8 mouse cellular contexts compared by ENCODE assay signal in the genomic region with DNA sequence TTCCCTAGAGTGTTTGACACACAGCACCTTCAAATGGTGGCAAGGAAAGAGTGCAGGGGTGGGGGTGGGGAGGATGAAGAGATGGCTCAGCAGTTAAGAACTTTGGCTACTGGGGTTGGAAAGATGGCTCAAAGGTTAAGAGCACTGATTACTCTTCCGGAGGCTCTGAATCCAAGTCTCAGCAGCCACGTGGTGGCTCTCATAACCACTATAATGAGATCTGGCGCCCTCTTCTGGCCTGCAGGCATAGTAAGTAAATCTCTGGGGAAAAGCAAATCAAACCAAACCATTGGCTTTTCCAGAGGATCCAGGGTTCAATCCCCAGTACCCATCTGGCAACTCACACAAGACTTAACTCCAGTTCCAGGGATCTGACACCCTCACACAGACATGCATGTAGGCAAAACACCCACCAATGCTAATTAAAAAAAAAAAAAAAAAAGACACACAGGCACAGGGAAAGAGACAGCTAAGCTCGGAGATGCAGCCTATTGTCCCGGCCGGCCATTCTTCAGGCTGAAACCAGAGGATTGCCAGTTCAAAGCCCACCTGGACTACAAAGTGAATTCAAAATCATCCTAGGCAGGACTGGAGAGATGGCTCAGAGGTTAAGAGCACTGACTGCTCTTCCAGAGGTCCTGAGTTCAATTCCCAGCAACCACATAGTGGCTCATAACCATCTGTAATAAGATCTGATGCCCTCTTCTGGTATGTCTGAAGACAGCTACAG. TPM values are rescaled to one million over a fixed set of nuclear protein-coding genes. Genes with fewer than 3 reads are reported as not detected.
DNase-seq lines count a peak whose midpoint lies in the region; ATAC-seq and TF ChIP-seq lines count a peak whose summit lies in the region.
"Had no signal": no experiment of that assay in that cellular context is flagged by ENCODE, and none has a peak within 500 bp of the region (broad histone marks: within the 10 kb centered on the region; RNA-seq: fewer than 3 reads in every experiment).

No protein-coding gene starts in this region.

- no peaks in the 10 kb centered on the region for H3K36me3 ChIP-seq in E14TG2a.4 (ENCODE audit: insufficient read depth, low read length)
- no peaks in the 10 kb centered on the region for H3K36me3 ChIP-seq in embryonic facial prominence, embryonic 14.5 days (ENCODE audit: control insufficient read depth, insufficient read depth, low read length)
- no peaks in the 10 kb centered on the region for H3K36me3 ChIP-seq in neural tube, embryonic 11.5 days (ENCODE audit: control insufficient read depth, insufficient read depth, low read length)
- H3K36me3 ChIP-seq: neural tube, embryonic 12.5 days had no signal

- H3K9me3 ChIP-seq in E14TG2a.4 (ENCODE audit: low read length), result no peaks in the 10 kb centered on the region
- H3K9me3 ChIP-seq in embryonic facial prominence, embryonic 14.5 days (ENCODE audit: control insufficient read depth, low read length), result no peaks in the 10 kb centered on the region
- H3K9me3 ChIP-seq in neural tube, embryonic 11.5 days (ENCODE audit: control insufficient read depth, low read length), result no peaks in the 10 kb centered on the region
- H3K9me3 ChIP-seq: neural tube, embryonic 12.5 days had no signal

- DNase-seq in layer of hippocampus, adult 2 months (ENCODE audit: low spot score in 2 of 2), result peak in 1 of 2 experiments; percentile 28
- no peak for DNase-seq in layer of hippocampus, adult 9-10 months (ENCODE audit: low spot score)
- DNase-seq in adipocyte (ENCODE audit: low spot score), result peak; percentile 77
- peak; percentile 68 for DNase-seq in embryonic facial prominence, embryonic 14.5 days (ENCODE audit: low spot score)
- peak; percentile 63 for DNase-seq in large intestine, adult 2 months (ENCODE audit: low read depth, low spot score)
- peak; percentile 69 for DNase-seq in neural tube, embryonic 11.5 days (ENCODE audit: low spot score)

- peak; percentile 75 for TF ChIP-seq CTCF in layer of hippocampus, adult 2 months (conservative IDR thresholded peaks at IDR 0.05)
- TF ChIP-seq CTCF in E14TG2a.4 (conservative IDR thresholded peaks at IDR 0.05; ENCODE audit: low read length), result peak; percentile 52

- no peak for ATAC-seq in embryonic facial prominence, embryonic 14.5 days (ENCODE audit: low read depth)
- no peak for ATAC-seq in neural tube, embryonic 11.5 days (ENCODE audit: insufficient read depth, low FRiP score, low TSS enrichment)

- peaks cover 45% of the 10 kb centered on the region for H3K4me1 ChIP-seq in E14TG2a.4 (replicated peaks; ENCODE audit: low read depth, low read length)
- peaks cover 10% of the 10 kb centered on the region; the same call in 1 of the 2 replicates for H3K4me1 ChIP-seq in embryonic facial prominence, embryonic 14.5 days (ENCODE audit: control insufficient read depth, insufficient read depth, low read length)
- no peaks in the 10 kb centered on the region for H3K4me1 ChIP-seq in neural tube, embryonic 11.5 days (ENCODE audit: control insufficient read depth, insufficient read depth, low read length)

- H3K9ac ChIP-seq in embryonic facial prominence, embryonic 14.5 days (ENCODE audit: low read depth, low read length), result no peak overlapping the region
- H3K9ac ChIP-seq in neural tube, embryonic 11.5 days (ENCODE audit: low read length), result no peak overlapping the region
- H3K9ac ChIP-seq: neural tube, embryonic 12.5 days had no signal

- WGBS in embryonic facial prominence, embryonic 14.5 days, result 44% methylated on average over 6 of the region's 6 CpGs
- WGBS in large intestine, adult 2 months, result 39% methylated on average over 6 of the region's 6 CpGs
- WGBS in neural tube, embryonic 11.5 days, result 50% methylated on average over 6 of the region's 6 CpGs

- H3K4me3 ChIP-seq in layer of hippocampus, adult 2 months, result no peak overlapping the region
- H3K4me3 ChIP-seq in E14TG2a.4 (replicated peaks; ENCODE audit: low read length), result no peak overlapping the region
- no peak overlapping the region for H3K4me3 ChIP-seq in embryonic facial prominence, embryonic 14.5 days (ENCODE audit: low read depth, low read length)
- H3K4me3 ChIP-seq in neural tube, embryonic 11.5 days (ENCODE audit: low read depth, low read length), result no peak overlapping the region
- H3K4me3 ChIP-seq: neural tube, embryonic 12.5 days had no signal

- H3K27ac ChIP-seq in layer of hippocampus, adult 2 months, result no peak overlapping the region
- no peak overlapping the region for H3K27ac ChIP-seq in embryonic facial prominence, embryonic 14.5 days (replicated peaks; ENCODE audit: low read depth, low read length)
- H3K27ac ChIP-seq in neural tube, embryonic 11.5 days (ENCODE audit: low read depth, low read length), result no peak overlapping the region
- H3K27ac ChIP-seq: neural tube, embryonic 12.5 days had no signal

- peaks cover 35% of the 10 kb centered on the region for H3K27me3 ChIP-seq in E14TG2a.4 (ENCODE audit: insufficient read depth, low read length)
- H3K27me3 ChIP-seq in embryonic facial prominence, embryonic 14.5 days (replicated peaks; ENCODE audit: control insufficient read depth, insufficient read depth, low read length), result peaks cover 39% of the 10 kb centered on the region
- peaks cover 37% of the 10 kb centered on the region for H3K27me3 ChIP-seq in neural tube, embryonic 11.5 days (ENCODE audit: control insufficient read depth, insufficient read depth, low read length)

- H3K4me2 ChIP-seq in embryonic facial prominence, embryonic 14.5 days (ENCODE audit: low read depth, low read length), result no peak overlapping the region
- no peak overlapping the region for H3K4me2 ChIP-seq in neural tube, embryonic 11.5 days (ENCODE audit: low read depth)
- H3K4me2 ChIP-seq: neural tube, embryonic 12.5 days had no signal

RNA-seq across cellular contexts. Expression of a gene that starts 1.8 kb away (rescaled TPM):
- total RNA-seq in layer of hippocampus, adult 2 months (2021), result not detected
- 0.24 TPM in 1 of 2 replicates, not detected in the other for polyA plus RNA-seq in embryonic facial prominence, embryonic 14.5 days (2014; fragmentation: Nextera tagmentation; extraction: Ambion mirVana)
- 0.06 TPM in 1 of 2 replicates, not detected in the other for polyA plus RNA-seq in large intestine, adult 2 months (2012; rRNA removed)
- polyA plus RNA-seq in neural tube, embryonic 11.5 days (2014; fragmentation: Nextera tagmentation; extraction: Ambion mirVana), result 0.20 TPM in 1 of 2 replicates, not detected in the other
- polyA plus RNA-seq: neural tube, embryonic 12.5 days had no signal

RNA-seq across cellular contexts. Expression of a gene that starts 8.2 kb away (rescaled TPM):
- 100 to 1,000 TPM; 456 to 514 TPM for total RNA-seq in layer of hippocampus, adult 2 months (2021)
- 56.5 and 61.1 TPM in 2 replicates for polyA plus RNA-seq in embryonic facial prominence, embryonic 14.5 days (2014; fragmentation: Nextera tagmentation; extraction: Ambion mirVana)
- 102 and 165 TPM in 2 replicates for polyA plus RNA-seq in large intestine, adult 2 months (2012; rRNA removed)
- 66.4 and 74.1 TPM in 2 replicates for polyA plus RNA-seq in neural tube, embryonic 11.5 days (2014; fragmentation: Nextera tagmentation; extraction: Ambion mirVana)

RNA-seq across cellular contexts. Expression of a gene that starts 9.8 kb away (rescaled TPM):
- total RNA-seq in layer of hippocampus, adult 2 months (2021), result not detected
- polyA plus RNA-seq in embryonic facial prominence, embryonic 14.5 days (2014; fragmentation: Nextera tagmentation; extraction: Ambion mirVana), result 3.0 and 3.1 TPM in 2 replicates
- polyA plus RNA-seq in large intestine, adult 2 months (2012; rRNA removed), result 0.10 and 0.16 TPM in 2 replicates
- polyA plus RNA-seq in neural tube, embryonic 11.5 days (2014; fragmentation: Nextera tagmentation; extraction: Ambion mirVana), result 1.2 and 1.6 TPM in 2 replicates

RNA-seq across cellular contexts. Expression of a gene that starts 16.9 kb away (rescaled TPM):
- total RNA-seq in layer of hippocampus, adult 2 months (2021), result not detected
- polyA plus RNA-seq in embryonic facial prominence, embryonic 14.5 days (2014; fragmentation: Nextera tagmentation; extraction: Ambion mirVana), result 1.4 TPM in 1 of 2 replicates, not detected in the other
- not detected in 2 replicates for polyA plus RNA-seq in large intestine, adult 2 months (2012; rRNA removed)
- not detected in 2 replicates for polyA plus RNA-seq in neural tube, embryonic 11.5 days (2014; fragmentation: Nextera tagmentation; extraction: Ambion mirVana)
- polyA plus RNA-seq: neural tube, embryonic 12.5 days had no signal

RNA-seq across cellular contexts. Expression of a gene that starts 30.9 kb away (rescaled TPM):
- total RNA-seq in layer of hippocampus, adult 2 months (2021), result 10 to 100 TPM; 16.1 to 20.3 TPM
- 39.3 TPM in 2 replicates for polyA plus RNA-seq in embryonic facial prominence, embryonic 14.5 days (2014; fragmentation: Nextera tagmentation; extraction: Ambion mirVana)
- 11.2 and 14.7 TPM in 2 replicates for polyA plus RNA-seq in large intestine, adult 2 months (2012; rRNA removed)
- polyA plus RNA-seq in neural tube, embryonic 11.5 days (2014; fragmentation: Nextera tagmentation; extraction: Ambion mirVana), result 32.8 and 37.2 TPM in 2 replicates
